Mouse (Mus musculus) skeletal muscle tissue, adult 2 months (tissue): ENCODE results near the gene Mpst.

Experiments used
- DNase-seq: peaks from one replicate; pipeline ENCODE4 v3.0.0-alpha.2; 2012; ENCODE audit warnings: low read depth, low spot score

The Mpst gene

GRCm38 (mm10) chr15:78436380-78437192 lies 30.4 kb downstream of the Mpst start:
- DNase-seq = peak; percentile 81

DNA sequence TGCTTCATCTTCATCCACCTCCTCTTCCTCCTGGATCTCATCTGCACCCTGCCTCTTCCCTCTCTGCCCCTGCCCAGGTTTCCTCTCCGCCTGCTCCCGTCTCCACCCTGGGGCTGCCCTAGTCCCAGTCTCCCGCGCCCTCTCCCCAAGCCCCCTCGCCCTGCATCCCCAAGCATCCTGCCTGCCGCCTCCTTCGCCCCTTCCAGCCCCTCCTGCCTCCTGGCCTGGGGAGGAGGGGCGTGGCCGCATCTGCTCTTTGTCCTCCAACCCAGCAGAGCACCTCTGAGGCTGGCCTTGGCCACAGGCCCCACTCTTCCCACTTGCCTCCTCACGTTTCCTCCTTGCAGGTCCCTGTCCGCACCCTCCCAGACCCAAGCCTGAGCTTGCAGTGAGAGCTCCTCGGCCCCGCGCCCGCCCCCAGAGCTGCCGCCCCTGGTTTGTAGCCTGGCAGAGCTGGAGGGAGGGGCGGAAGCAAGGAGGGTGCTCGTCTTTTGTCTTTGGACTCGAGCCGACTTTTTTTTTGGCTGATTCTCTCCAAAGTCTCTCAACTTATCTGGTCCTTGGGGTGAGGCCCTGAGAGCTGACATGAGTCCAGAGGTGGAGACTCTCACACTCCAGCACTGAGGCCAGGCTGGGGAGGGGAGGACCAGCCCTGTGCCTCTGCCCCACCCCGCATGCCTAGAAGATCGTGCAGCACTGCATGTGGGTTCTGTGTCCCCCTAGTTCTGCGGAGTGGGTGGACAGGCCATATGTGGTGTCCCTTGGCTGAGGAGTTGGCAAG lies 31.2 kb downstream of the Mpst start:
- peak; percentile 60 for DNase-seq

GRCm38 (mm10) chr15:78438018-78438394 lies 31.8 kb downstream of the Mpst start:
- no peak for DNase-seq

DNA sequence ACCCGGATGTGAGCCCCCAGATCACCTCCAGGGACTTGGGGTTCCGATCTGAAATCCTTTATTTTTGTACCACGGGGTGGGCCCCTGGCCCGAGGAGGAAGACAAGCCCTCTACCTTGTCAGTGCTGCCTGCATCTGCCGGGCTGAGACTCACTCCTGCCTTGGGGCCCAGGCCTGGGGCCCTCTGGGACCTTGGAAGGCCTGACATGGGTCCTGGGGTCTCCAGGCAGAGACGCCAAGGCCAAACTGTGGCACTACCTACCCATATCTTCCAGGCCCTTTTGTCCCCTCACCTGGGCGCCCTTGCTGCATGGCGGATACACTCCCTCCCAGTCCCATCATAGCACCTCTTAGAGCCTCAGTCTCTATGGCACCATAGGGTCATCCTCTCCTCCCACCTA lies 32.3 kb downstream of the Mpst start:
- no peak for DNase-seq

GRCm38 (mm10) chr15:78438973-78439372 lies 32.8 kb downstream of the Mpst start:
- DNase-seq = no peak

- no peak for DNase-seq
Observed at GRCm38 (mm10) chr15:78442231-78442630, 36.0 kb downstream of the Mpst start.

DNA sequence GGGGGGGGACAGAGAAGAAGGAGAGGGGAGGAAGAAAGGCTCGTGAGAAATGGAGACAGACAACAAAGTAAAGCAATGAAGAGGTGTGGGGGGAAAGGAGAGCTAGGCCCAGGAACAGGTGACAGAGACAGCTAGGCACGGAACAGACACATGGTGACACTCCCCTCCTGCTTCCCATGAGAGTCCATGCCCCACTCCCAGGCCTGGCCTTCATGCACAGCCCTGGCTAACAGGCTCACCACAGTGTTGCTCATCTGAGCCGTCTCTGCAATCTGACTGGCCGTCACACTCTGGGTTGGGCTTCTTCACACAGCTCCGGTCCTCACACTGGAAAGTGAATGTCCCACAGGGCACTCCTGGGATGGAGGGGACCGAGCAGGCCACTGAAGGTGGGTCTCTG lies 37.6 kb downstream of the Mpst start:
- no peak for DNase-seq

- no peak for DNase-seq
Observed at GRCm38 (mm10) chr15:78447121-78447520, 40.9 kb downstream of the Mpst start.

DNA sequence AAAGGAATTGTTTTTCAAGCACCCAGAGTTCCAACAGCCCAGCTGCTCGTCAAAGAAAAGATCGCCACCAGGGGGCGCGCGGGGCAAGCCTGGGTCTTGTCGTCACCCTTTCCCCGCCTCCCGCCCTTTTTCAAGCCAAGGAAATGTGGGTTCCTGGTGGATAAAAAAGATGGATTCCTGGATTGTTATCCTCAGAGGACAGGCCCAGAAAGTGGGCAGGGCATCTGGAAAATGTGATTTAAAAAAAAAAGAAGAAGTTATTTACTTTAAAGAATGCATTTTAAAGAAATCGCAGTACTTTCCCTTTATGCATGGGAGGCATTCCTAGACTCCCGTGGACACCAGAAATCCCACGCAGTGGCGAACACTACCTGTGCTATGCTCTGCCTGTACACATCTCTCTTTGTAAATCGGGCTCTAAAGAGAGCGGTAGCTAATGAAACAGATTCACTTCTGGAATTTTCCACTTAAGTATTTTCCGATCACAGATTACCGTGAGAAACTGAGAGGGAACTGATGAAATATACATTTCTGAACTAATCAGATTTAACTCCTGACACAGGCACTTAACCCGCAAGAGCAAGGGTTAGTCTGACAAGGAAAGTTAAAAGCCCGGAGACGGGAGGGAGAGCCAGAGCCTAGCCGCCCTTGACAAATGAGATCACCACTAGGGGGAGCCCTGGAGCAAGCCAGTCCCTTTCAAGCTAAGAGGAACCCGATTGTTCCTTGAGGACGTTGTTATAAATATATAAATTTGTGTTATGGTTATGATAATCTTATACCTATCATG lies 41.7 kb downstream of the Mpst start:
- DNase-seq = peak; percentile 81

- no peak for DNase-seq
Observed at GRCm38 (mm10) chr15:78449131-78449530, 42.9 kb downstream of the Mpst start.

DNA sequence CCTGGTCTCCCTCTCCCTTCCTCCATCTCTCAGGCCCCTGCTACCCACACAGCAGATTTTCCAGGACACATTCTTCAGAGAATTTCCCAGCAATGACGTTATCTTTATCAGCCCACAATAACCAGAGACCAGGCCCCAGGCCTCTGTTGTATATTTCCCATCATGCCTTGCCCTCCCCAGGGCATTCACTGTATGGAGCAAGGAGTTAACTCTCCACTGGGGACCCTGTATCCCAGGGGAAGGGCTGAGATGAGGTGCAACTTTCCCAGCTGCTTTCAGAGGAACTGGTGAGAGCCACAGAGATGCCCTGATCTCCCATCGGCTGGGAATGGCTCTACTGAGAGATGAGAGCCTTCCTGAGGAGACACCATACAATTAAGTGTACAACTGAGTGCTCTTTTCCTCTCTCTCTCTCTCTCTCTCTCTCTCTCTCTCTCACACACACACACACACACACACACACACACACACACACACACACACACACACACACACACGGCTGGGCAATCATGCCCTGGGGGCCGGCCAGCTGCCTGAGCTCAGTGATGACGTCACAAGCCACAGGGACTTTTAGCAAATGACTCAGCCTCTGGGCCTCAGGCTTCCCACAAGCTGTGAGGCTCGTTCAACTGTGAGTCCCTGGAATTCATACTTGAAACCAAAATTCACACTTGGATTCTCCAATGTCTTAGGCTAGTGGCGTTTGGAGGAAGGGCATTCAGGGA lies 43.6 kb downstream of the Mpst start:
- DNase-seq = peak; percentile 79

DNA sequence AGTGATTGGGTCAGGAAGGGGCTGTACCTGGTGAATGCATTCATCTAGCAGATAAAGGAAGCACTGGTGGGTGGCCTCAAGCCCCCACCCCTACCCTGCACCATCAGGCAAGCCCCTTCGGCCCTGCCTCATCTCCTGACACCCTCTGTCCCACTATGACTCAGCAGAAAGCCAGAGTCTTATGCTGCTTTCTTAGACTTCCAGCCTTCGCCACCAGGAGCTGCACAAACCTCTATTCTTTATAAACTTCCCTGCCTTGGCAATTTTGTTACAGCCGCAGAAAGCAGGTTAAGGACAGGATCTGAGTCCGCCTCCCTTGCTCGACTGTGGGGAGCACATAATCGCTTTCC lies 44.2 kb downstream of the Mpst start:
- DNase-seq = no peak

DNA sequence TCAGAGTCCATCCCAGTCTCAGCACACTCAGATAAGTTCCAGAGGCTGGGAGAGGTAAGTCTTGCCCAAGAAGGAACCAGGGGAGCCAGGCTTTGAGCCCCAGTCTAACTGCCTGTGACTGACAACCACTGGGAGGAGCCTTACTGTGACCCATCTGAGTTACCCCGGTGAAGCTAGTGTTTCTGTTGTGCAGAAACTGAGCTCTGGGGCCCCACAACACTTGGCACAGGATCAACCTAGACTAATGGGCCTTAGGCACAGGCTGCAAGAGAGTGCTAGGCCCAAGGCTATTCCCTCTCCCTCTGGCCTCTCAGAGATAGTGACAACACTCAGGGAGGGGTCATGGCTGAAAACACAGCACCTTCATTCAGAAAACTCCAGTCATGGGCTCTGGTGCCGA lies 45.0 kb downstream of the Mpst start:
- no peak for DNase-seq

GRCm38 (mm10) chr15:78452929-78453328 lies 46.7 kb downstream of the Mpst start:
- no peak for DNase-seq

- no peak for DNase-seq
Observed at GRCm38 (mm10) chr15:78455168-78455567, 49.0 kb downstream of the Mpst start.

GRCm38 (mm10) chr15:78456051-78456450 lies 49.8 kb downstream of the Mpst start:
- DNase-seq = peak; percentile 77

- DNase-seq = no peak
Observed at GRCm38 (mm10) chr15:78457193-78457592, 51.0 kb downstream of the Mpst start.

DNA sequence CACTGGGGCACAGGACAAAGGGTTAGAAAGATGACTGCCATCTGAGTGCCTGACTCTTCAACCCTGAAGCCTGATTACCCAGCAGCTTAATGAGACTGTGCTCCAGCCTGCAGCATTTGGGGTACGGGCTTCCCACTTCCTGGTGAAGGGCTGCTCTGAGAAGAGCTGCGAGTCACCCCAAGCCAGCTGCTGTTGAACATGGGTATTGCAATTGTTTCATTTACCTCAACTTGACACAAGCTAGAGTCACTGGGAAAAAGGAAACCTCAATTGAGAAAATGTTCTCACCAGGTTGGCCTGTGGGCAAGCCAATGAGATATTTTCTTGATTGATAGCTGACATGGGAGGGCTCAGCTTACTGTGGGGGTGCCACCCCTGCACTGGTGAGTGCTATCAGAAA lies 56.8 kb downstream of the Mpst start:
- DNase-seq = no peak
